Mouse (Mus musculus) liver, adult 2 months (tissue): ENCODE data around the gene Ptpn20. TPM values are rescaled to one million over a fixed set of nuclear protein-coding genes. Genes with fewer than 3 reads are reported as not detected.

ENCODE experiments used
- DNase-seq: peaks from one replicate; pipeline ENCODE4 v3.0.0-alpha.2; 2011; ENCODE audit warnings: low read depth, low spot score; ENCODE audit errors: extremely low read depth
- H3K27ac ChIP-seq: fragments of 200-500 bp; replicated peaks from 2 replicates; pipeline ENCODE4 v1.5.1; 2012; ENCODE audit warnings: low read depth, mild to moderate bottlenecking, control low read depth, inconsistent platforms, low read length; ENCODE audit not compliant: insufficient read depth
- H3K27me3 ChIP-seq: fragments of 200-500 bp; 2 replicates; pipeline ENCODE4 v1.6.1; 2012; ENCODE audit warnings: mild to moderate bottlenecking, moderate library complexity, low read length, inconsistent platforms; ENCODE audit not compliant: control insufficient read depth, insufficient read depth
- H3K36me3 ChIP-seq: fragments of 200-500 bp; 2 replicates; pipeline ENCODE4 v1.6.1; 2012; ENCODE audit warnings: low read length, inconsistent platforms; ENCODE audit not compliant: control insufficient read depth, insufficient read depth
- H3K4me1 ChIP-seq: fragments of 200-500 bp; 2 replicates; pipeline ENCODE4 v1.6.1; 2011; ENCODE audit warnings: low read length; ENCODE audit not compliant: control insufficient read depth, insufficient read depth
- H3K4me3 ChIP-seq: fragments of 200-500 bp; 2 replicates; pipeline ENCODE4 v1.5.1; 2011; ENCODE audit warnings: low read depth, mild to moderate bottlenecking, control low read depth, low read length, moderate library complexity; ENCODE audit not compliant: insufficient read depth
- H3K79me2 ChIP-seq: fragments of 200-500 bp; 2 replicates; pipeline ENCODE4 v1.6.1; 2012; ENCODE audit warnings: inconsistent platforms, mild to moderate bottlenecking, low read length, moderate library complexity; ENCODE audit not compliant: control insufficient read depth, insufficient read depth
- H3K9ac ChIP-seq: fragments of 200-500 bp; 2 replicates; pipeline ENCODE4 v1.6.1; 2012; ENCODE audit warnings: low read depth, mild to moderate bottlenecking, control low read depth, inconsistent platforms, low read length
- CTCF ChIP-seq: fragments of 200-500 bp; IDR thresholded peaks from 2 replicates; pipeline ENCODE4 v1.5.1; 2011; ENCODE audit warnings: low read depth, low read length, control low read depth
- POLR2A ChIP-seq: fragments of 200-500 bp; IDR thresholded peaks from 2 replicates; pipeline ENCODE4 v1.6.1; 2011; ENCODE audit warnings: low read length, control low read depth; ENCODE audit not compliant: insufficient read depth; ENCODE audit errors: extremely low read depth
- whole genome bisulfite sequencing: fragments of 180-500 bp; shearing (Covaris S2); methylation state at CpG from one replicate; pipeline ENCODE4 v1.1.7; 2018; 5-methylcytosine and 5-hydroxymethylcytosine counted together
- polyA plus RNA-seq: library from polyadenylated mRNA; depleted of rRNA; stranded (reverse); fragments of >200 nt; gene quantifications from 2 replicates; pipeline ENCODE4 v1.2.3, GENCODE M21; 2012
- total RNA-seq: library from RNA; depleted of rRNA; stranded (reverse); fragments of >200 nt; gene quantifications from 2 replicates; pipeline ENCODE4 v1.2.3, GENCODE M21; 2014

Gene Ptpn20
- total and polyA plus RNA-seq, 2 experiments = not detected

GRCm38 (mm10) chr14:33632790-33633372 is 43.9 kb downstream of the Ptpn20 start:
- Histone ChIP-seq H3K27ac (no peak overlapping the region), H3K4me3 (no peak overlapping the region), H3K4me1 (no peaks in the 10 kb centered on the region), H3K36me3 (no peaks in the 10 kb centered on the region), H3K9ac (no peak overlapping the region), H3K79me2 (no peaks in the 10 kb centered on the region), H3K27me3 (no peaks in the 10 kb centered on the region)
- no peak for DNase-seq
- WGBS = 64% methylated on average over 8 of the region's 8 CpGs
- TF ChIP-seq POLR2A (no peak), CTCF (no peak)

- no peaks in the 10 kb centered on the region for H3K36me3 ChIP-seq
- 96% methylated on average over 4 of the region's 4 CpGs for WGBS
- no peak overlapping the region for H3K27ac ChIP-seq
- H3K4me1 ChIP-seq = no peaks in the 10 kb centered on the region
- TF ChIP-seq POLR2A (no peak), CTCF (no peak)
- H3K4me3 ChIP-seq = no peak overlapping the region
- H3K9ac ChIP-seq = no peak overlapping the region
- H3K79me2 ChIP-seq = no peaks in the 10 kb centered on the region
- no peaks in the 10 kb centered on the region for H3K27me3 ChIP-seq
- no peak for DNase-seq
Measured at GRCm38 (mm10) chr14:33634354-33634753, 45.3 kb downstream of the Ptpn20 start.

GRCm38 (mm10) chr14:33634774-33635173 is 45.8 kb downstream of the Ptpn20 start:
- Histone ChIP-seq H3K79me2 (no peaks in the 10 kb centered on the region), H3K4me1 (no peaks in the 10 kb centered on the region), H3K36me3 (no peaks in the 10 kb centered on the region), H3K4me3 (no peak overlapping the region), H3K27me3 (no peaks in the 10 kb centered on the region), H3K9ac (no peak overlapping the region), H3K27ac (no peak overlapping the region)
- no peak for DNase-seq
- TF ChIP-seq POLR2A (no peak), CTCF (no peak)
- WGBS = 94% methylated on average over 1 of the region's 1 CpGs

GRCm38 (mm10) chr14:33639357-33639756 is 50.4 kb downstream of the Ptpn20 start:
- no peaks in the 10 kb centered on the region for H3K36me3 ChIP-seq
- H3K27me3 ChIP-seq = no peaks in the 10 kb centered on the region
- H3K9ac ChIP-seq = no peak overlapping the region
- no peak overlapping the region for H3K27ac ChIP-seq
- no peaks in the 10 kb centered on the region for H3K4me1 ChIP-seq
- no peaks in the 10 kb centered on the region for H3K79me2 ChIP-seq
- 75% methylated on average over 5 of the region's 5 CpGs for WGBS
- DNase-seq = no peak
- TF ChIP-seq POLR2A (no peak), CTCF (peak; percentile 5; the same call in 1 of the 2 replicates)
- H3K4me3 ChIP-seq = no peak overlapping the region

GRCm38 (mm10) chr14:33650721-33651120 is 61.7 kb downstream of the Ptpn20 start:
- WGBS = 89% methylated on average over 9 of the region's 9 CpGs
- DNase-seq = no peak

GRCm38 (mm10) chr14:33657471-33657901 is 68.5 kb downstream of the Ptpn20 start:
- DNase-seq = no peak
- H3K36me3 ChIP-seq = no peaks in the 10 kb centered on the region
- H3K27me3 ChIP-seq = no peaks in the 10 kb centered on the region
- H3K4me1 ChIP-seq = no peaks in the 10 kb centered on the region
- H3K27ac ChIP-seq = no peak overlapping the region
- H3K79me2 ChIP-seq = no peaks in the 10 kb centered on the region
- TF ChIP-seq CTCF (no peak), POLR2A (no peak)
- WGBS = 85% methylated on average over 7 of the region's 7 CpGs
- no peak overlapping the region for H3K4me3 ChIP-seq
- no peak overlapping the region for H3K9ac ChIP-seq

More at GRCm38 (mm10) chr14:33650721-33651120, 61.7 kb downstream of the Ptpn20 start:
- Histone ChIP-seq H3K27ac (no peak overlapping the region), H3K9ac (no peak overlapping the region), H3K36me3 (no peaks in the 10 kb centered on the region), H3K79me2 (no peaks in the 10 kb centered on the region), H3K27me3 (no peaks in the 10 kb centered on the region), H3K4me3 (no peak overlapping the region), H3K4me1 (no peaks in the 10 kb centered on the region)
- no peak for TF ChIP-seq POLR2A
- no peak; the same call in 1 of the 2 replicates for TF ChIP-seq CTCF
